Mouse (Mus musculus) testis, adult 2 months (tissue): ENCODE data around the gene Nkpd1.

ENCODE experiments used
- CTCF ChIP-seq: fragments of 200-500 bp; IDR thresholded peaks from 2 replicates; pipeline ENCODE4 v1.5.1; 2012; ENCODE audit warnings: low read depth, mild to moderate bottlenecking, inconsistent platforms, low read length, moderate library complexity; ENCODE audit not compliant: control insufficient read depth, insufficient read depth, insufficient replicate concordance
- POLR2A ChIP-seq: fragments of 200-500 bp; IDR thresholded peaks from 2 replicates; pipeline ENCODE4 v1.6.1; 2012; ENCODE audit warnings: low read depth, mild to moderate bottlenecking, inconsistent platforms, low read length, moderate library complexity; ENCODE audit not compliant: control insufficient read depth

DNA sequence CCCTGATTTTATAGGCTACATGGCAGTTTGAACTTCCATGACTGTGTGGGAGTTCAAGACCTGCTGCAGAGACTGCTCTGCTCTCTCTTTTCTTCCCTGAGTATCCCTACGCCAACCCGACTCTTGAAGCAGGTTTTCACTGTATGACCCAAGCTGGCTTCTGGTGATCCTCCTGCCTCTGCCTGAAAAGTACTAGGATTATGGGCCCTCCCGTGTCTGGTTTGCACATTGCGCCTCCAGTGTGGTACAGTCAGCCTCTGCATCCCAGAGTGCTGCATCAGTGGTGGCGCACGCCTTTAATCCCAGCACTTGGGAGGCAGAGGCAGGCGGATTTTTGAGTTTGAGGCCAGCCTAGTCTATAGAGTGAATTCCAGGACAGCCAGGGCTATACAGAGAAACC is 7.9 kb upstream of the Nkpd1 start:
- TF ChIP-seq POLR2A (no peak), CTCF (no peak)
